Mouse (Mus musculus) urinary bladder, postnatal 14 days (tissue): ENCODE measurements around the gene Ssu72.
"Not testable (repeated sequence)": the region's sequence is repeated elsewhere in the genome, so short reads cannot be mapped to it uniquely, and the experiment has no call there.

ENCODE experiments used
- DNase-seq: peaks from one replicate; pipeline ENCODE4 v3.0.0; 2021; ENCODE audit warnings: low spot score

The Ssu72 gene

GRCm38 (mm10) chr4:155704721-155705591, at the start of gene Ssu72:
Ssu72 (plus strand) TSS chr4:155704800.
- DNase-seq, result peak; percentile 94

DNA sequence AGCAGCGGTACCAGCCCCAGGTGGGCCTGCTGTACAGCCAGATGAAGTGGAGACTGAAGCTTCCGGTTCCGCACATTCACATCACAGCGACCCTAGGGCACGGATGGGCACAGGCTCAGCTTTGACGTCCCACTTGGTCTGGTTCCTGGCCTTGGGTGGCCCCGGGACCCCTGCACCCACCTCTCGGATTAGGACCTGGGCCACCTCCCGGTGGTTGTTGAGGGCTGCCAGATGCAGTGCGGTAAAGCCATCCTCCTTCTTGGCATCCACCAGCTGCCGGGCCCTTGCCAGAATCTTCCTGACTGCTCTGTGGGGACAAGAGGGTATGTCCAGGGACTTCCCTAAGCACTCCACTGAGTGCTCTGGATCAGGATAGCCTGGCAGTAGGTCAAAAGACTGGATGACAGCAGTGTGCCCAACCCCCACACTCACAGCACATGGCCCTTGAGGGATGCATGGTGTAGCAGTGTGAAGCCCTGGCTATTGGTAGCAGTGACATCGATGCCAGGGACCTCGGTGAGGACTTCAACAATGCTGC, 48.3 kb upstream of the Ssu72 start:
- no peak for DNase-seq

- DNase-seq, result no peak
Measured at GRCm38 (mm10) chr4:155658961-155659360, 45.6 kb upstream of the Ssu72 start.

GRCm38 (mm10) chr4:155660641-155661040, 44.0 kb upstream of the Ssu72 start:
- peak; percentile 64 for DNase-seq

- no peak for DNase-seq
Measured at GRCm38 (mm10) chr4:155666903-155667302, 37.7 kb upstream of the Ssu72 start.

DNA sequence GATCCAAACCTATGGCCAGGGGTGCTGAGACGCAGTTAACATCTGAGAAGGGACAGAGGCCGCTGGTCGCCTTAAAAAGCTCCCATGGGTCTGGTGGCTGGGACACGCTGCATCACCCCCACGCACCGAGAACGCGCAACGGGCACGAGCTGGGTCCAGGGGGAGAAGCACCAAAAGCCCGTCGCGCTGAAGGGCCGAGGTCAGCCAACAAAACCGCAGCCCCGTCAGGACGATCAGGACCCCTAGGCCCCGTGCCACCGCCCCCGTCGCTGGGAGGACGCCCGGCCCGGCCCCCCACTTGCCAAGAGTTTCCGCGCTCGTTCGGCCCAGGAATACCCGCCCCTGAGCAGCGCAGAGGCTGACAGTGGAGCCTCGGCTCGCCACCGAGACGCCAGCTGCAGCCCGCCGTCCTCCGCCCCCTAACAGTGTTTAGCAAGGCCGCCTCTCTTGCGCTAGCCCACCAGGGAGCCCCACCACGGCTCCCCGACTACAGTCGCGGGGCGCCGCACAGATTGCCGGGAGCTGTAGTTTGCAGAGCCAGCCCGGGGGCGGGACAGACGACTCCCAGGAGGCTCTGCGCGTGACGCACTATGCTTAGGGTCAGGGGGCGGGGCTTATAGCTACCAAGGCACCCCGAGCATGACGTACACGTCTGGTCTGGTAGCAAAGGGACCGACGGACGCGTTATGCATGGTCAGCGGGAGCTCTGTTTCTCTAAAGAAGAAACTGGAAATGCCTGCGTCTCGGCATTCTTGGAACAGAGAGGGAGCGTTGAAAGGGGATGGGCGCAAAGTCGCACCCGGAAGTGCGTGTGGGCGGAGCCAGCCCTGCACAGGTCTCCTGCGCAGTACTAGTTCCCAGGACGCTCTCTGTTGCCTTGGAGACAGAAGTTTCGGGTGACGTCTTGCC, 35.7 kb upstream of the Ssu72 start, which contains the start of gene Mib2:
TSS of gene Mib2 (minus strand) at position 510 of the 909 bp plus-strand sequence.
- peak; percentile 97 for DNase-seq

- DNase-seq, result no peak
Measured at GRCm38 (mm10) chr4:155669598-155670075, 35.0 kb upstream of the Ssu72 start.

DNA sequence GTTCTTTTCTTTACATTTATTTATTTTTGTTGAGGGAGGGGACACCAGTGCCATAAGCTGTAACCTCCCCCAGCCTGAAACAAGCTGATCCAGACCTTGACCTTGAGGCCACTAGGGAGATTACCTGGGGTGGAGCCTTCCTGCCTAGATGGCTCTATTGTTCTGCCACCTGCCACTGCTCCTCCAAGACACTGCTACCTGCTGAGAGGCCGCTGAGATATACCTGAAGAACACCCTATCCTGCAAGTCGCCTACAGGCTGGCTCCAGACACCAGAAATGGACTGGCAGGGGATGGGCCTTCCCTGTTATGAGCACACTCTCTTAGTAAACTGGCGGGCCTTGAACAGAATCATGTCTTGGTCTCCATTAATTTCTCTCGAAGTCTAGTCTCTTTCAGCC, 34.4 kb upstream of the Ssu72 start:
- DNase-seq, result not testable (repeated sequence)

DNA sequence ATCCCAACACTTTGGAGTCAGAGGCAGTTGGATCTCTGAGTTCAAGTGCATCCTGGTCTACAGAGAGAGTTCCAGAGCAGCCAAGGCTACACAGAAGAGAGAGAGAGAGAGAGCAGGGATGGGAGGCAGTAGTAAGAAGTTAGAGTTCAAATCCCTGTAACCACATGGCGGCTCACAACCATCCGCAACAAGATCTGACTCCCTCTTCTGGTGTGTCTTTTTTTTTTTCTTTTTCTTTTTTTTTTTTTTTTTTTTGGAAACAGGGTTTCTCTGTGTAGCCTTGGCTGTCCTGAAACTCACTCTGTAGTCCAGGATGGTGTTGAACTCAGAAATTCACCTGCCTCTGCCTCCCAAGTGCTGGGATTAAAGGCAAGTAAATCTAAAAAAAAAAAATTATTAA, 32.5 kb upstream of the Ssu72 start:
- no peak for DNase-seq

GRCm38 (mm10) chr4:155675991-155676390, 28.6 kb upstream of the Ssu72 start:
- DNase-seq, result no peak

GRCm38 (mm10) chr4:155683670-155684277, 20.8 kb upstream of the Ssu72 start:
- not testable (repeated sequence) for DNase-seq

DNA sequence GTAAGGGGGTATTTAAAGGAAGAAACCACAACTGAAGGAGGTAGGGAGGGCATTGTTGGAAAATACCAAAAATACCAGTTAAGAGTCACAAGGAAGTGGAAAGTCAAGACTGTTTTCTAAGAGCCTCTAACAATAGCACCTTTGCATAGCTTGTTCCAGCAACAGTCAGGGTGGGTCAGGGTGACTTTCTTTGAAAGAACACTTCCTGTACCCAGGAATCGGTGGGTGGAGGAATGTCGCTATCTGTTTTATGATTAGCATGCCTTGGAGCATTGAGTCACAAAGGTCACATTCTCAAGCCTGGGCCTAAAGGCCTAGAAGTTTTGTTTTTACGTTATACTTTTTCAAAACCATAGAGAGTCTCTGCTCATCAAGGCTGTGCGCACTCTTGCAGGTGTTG, 16.8 kb upstream of the Ssu72 start:
- not testable (repeated sequence) for DNase-seq

GRCm38 (mm10) chr4:155690571-155691375, 13.8 kb upstream of the Ssu72 start:
- no peak for DNase-seq

DNA sequence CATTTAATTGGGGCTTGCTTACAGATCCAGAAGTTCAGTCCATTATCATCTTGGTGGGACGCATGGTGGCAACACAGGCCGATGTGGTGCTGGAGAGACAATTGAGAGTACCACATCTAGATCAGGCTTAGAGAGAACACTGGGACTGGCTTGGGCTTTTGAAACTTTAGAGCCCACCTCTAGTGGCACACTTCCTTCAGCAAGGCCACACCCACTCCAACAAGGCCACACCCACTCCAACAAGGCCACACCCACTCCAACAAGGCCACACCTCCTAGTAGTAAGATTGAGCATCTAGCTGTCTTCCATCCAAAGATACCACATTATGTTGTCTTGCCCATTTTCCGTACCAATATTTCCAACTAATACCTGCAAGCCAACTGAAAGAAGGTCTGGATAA, 12.2 kb upstream of the Ssu72 start:
- no peak for DNase-seq

DNA sequence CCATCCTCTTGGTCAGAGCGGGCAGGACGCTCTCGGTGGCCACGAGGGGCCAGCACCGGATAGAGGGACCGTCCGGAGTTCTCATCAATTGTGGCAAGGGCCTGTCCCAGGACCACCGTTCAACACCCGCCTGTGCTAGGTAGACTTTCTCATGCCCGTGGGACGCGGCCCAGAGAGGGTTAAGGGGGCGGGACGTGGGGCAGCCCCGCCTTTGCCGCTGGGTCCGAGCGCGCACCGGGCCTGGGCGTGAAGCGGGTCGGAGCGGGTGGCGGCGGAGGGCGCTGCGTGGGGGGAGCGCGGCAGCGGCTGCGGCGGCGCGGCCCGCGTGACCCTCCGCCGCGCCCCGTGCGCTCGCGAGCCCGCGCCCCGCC, 10.5 kb upstream of the Ssu72 start, which contains the start of gene Fndc10:
TSS of gene Fndc10 (plus strand) at position 232 of the 371 bp plus-strand sequence.
- peak; percentile 68 for DNase-seq

GRCm38 (mm10) chr4:155694482-155695401, 9.9 kb upstream of the Ssu72 start:
- DNase-seq, result peak; percentile 53

DNA sequence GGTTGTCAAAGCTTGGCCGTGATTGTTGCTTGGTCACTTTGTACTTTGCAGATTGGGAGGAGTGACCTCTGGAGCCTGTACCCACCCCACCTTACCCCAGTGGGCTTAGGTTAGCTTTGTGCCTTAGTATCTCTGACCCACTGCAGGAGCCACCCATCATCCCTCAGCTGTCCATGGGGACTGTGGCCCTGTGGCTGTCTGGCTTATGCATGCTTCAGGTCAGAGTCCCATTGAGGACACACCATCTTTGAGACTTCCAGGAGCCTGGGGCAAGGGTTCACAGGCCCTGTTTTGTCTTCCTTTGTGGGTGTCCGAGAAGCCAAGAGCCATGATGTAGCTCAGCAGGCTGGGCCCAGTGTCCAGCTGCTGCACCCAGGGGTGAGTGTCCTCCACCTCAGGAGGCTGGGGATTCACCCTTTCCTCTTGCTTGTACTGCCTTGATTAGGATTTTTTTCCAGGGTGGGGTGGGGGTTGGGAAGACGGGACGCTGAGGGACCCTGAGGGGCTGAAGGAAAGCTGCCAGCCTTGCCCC, 9.0 kb upstream of the Ssu72 start:
- no peak for DNase-seq

DNA sequence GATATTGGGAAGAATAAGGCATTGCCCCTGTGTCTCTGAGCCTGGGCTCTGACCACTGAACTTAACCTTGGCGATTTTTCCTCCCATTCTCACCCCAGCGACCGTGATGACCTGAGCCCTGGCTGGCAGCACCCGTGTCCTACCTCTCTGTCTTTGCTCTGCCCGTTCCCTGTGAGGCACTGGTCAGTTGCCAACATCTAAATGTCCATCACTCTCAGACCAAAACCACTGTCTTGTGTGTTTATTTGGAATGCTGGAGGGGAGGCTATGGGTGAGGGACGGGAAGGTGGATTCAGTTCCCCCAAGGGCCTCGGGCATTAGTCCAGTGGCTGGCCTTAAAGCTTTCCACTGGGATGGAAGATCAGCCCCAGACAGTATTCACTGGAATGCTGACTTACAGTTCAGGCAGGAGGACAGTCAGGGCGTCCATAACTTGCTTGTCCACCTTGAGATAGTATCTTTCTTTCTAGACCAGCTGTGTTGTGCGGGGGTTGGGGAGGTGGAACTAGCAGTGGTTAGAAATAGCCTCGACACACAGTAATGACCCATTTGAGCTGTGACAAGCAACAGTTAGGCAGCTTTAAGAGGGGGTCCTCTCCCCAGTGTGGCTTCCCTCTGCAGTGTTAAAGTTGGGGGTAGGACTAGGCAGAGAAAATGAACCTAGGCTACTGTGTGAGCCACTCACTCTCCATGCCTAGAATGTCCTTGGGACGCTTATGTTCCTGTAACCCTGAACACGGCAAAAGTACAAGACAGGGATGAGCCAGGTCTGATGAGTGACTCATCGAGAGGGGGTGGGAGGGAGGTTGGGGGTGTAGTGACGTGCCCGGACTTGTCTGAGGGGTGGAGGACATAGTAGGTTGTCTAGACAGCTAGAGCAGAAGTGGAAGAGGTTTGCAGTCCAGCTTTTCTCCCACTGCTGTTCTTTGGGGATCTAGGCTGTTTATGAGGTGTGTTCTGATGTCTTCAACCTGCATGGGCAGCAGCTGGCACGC, 8.0 kb upstream of the Ssu72 start:
- no peak for DNase-seq
